In genomic region chr11:60351388-60351787, GRCm38 (mm10) we compare ENCODE assay signal across 8 mouse cellular contexts. TPM values are rescaled to one million over a fixed set of nuclear protein-coding genes. Genes with fewer than 3 reads are reported as not detected.
A peak's percentile ranks its signal among the peaks of the same experiment; 100 is the strongest.
DNase-seq lines count a peak whose midpoint lies in the region; ATAC-seq lines count a peak whose summit lies in the region.

No protein-coding gene starts in this region.

- peak overlapping the region; percentile 95 for H3K9ac ChIP-seq in heart, embryonic 16.5 days (ENCODE audit: low read length)
- no peak overlapping the region; the same call in 1 of the 2 replicates for H3K9ac ChIP-seq in intestine, embryonic 15.5 days
- 0 out of 2 replicates have a peak overlapping the region, but pooled peaks have one; percentile 86 for H3K9ac ChIP-seq in midbrain, embryonic 13.5 days (replicated peaks)

- 41% methylated on average over 2 of the region's 2 CpGs for WGBS in heart, embryonic 16.5 days
- 59% methylated on average over 2 of the region's 2 CpGs for WGBS in intestine, embryonic 15.5 days
- 57% methylated on average over 2 of the region's 2 CpGs for WGBS in midbrain, embryonic 13.5 days

- H3K9me3 ChIP-seq in heart, embryonic 16.5 days (replicated peaks; ENCODE audit: control insufficient read depth, low read length): no peaks in the 10 kb centered on the region
- no peaks in the 10 kb centered on the region for H3K9me3 ChIP-seq in intestine, embryonic 15.5 days
- H3K9me3 ChIP-seq in midbrain, embryonic 13.5 days: no peaks in the 10 kb centered on the region

- peak overlapping the region; percentile 94 for H3K4me2 ChIP-seq in heart, embryonic 16.5 days (ENCODE audit: low read depth, low read length)
- peak overlapping the region; percentile 89 for H3K4me2 ChIP-seq in intestine, embryonic 15.5 days (replicated peaks)
- peak overlapping the region; percentile 95 for H3K4me2 ChIP-seq in midbrain, embryonic 13.5 days (replicated peaks)

- H3K4me1 ChIP-seq in heart, embryonic 16.5 days (ENCODE audit: control insufficient read depth, insufficient read depth, low read length): peaks cover 19% of the 10 kb centered on the region
- peaks cover 10% of the 10 kb centered on the region; the same call in 1 of the 2 replicates for H3K4me1 ChIP-seq in intestine, embryonic 15.5 days (replicated peaks)
- peaks cover 28% of the 10 kb centered on the region for H3K4me1 ChIP-seq in midbrain, embryonic 13.5 days (replicated peaks)

- no peak for DNase-seq in heart, adult 9 months (ENCODE audit: low spot score in 2 of 2)
- DNase-seq in adipocyte (ENCODE audit: low spot score): peak; percentile 63
- DNase-seq in cerebellum, postnatal 25 days: no peak
- DNase-seq in adrenal gland, adult 8-10 months: no peak

- peak overlapping the region; percentile 91 for H3K4me3 ChIP-seq in heart, embryonic 16.5 days (ENCODE audit: low read length)
- H3K4me3 ChIP-seq in intestine, embryonic 15.5 days (replicated peaks): peak overlapping the region; percentile 81
- H3K4me3 ChIP-seq in midbrain, embryonic 13.5 days (replicated peaks): peak overlapping the region; percentile 77

- no peaks in the 10 kb centered on the region for H3K36me3 ChIP-seq in heart, embryonic 16.5 days (ENCODE audit: control insufficient read depth, insufficient read depth)
- no peaks in the 10 kb centered on the region for H3K36me3 ChIP-seq in intestine, embryonic 15.5 days
- H3K36me3 ChIP-seq in midbrain, embryonic 13.5 days: no peaks in the 10 kb centered on the region

- ATAC-seq in heart, embryonic 16.5 days (replicated peaks; ENCODE audit: extremely low read depth, insufficient read depth, low FRiP score): no peak
- no peak for ATAC-seq in intestine, embryonic 15.5 days
- ATAC-seq in midbrain, embryonic 13.5 days: no peak
- ATAC-seq in frontal cortex, adult (ENCODE audit: low TSS enrichment): no peak

- no peaks in the 10 kb centered on the region for H3K27me3 ChIP-seq in heart, embryonic 16.5 days (ENCODE audit: control insufficient read depth, insufficient read depth, low read length)
- H3K27me3 ChIP-seq in intestine, embryonic 15.5 days (replicated peaks): no peaks in the 10 kb centered on the region
- H3K27me3 ChIP-seq in midbrain, embryonic 13.5 days: no peaks in the 10 kb centered on the region

- H3K27ac ChIP-seq in heart, embryonic 16.5 days (ENCODE audit: low read length): peak overlapping the region; percentile 93
- no peak overlapping the region for H3K27ac ChIP-seq in intestine, embryonic 15.5 days
- H3K27ac ChIP-seq in midbrain, embryonic 13.5 days: no peak overlapping the region

RNA-seq across cellular contexts. Expression of gene Tom1l2, which starts 1.3 kb away (rescaled TPM):
- polyA plus RNA-seq in heart, embryonic 16.5 days (2015; fragmentation: Nextera tagmentation; extraction: Ambion mirVana): 40.0 and 41.0 TPM in 2 replicates
- 22.3 and 27.1 TPM in 2 replicates for polyA plus RNA-seq in intestine, embryonic 15.5 days (2015; fragmentation: Nextera tagmentation; extraction: Ambion mirVana)
- polyA plus RNA-seq in midbrain, embryonic 13.5 days (2015; fragmentation: Nextera tagmentation; extraction: Ambion mirVana): 47.8 and 50.1 TPM in 2 replicates
- total RNA-seq in adrenal gland, adult 8-10 months (2022): 100 to 1,000 TPM in 3 of 4 experiments, 10 to 100 TPM in 1; 98.4 to 137 (median 112) TPM

RNA-seq across cellular contexts. Expression of gene Drc3, which starts 1.7 kb away (rescaled TPM):
- polyA plus RNA-seq in heart, embryonic 16.5 days (2015; fragmentation: Nextera tagmentation; extraction: Ambion mirVana): 2.5 and 3.6 TPM in 2 replicates
- 1.9 and 2.1 TPM in 2 replicates for polyA plus RNA-seq in intestine, embryonic 15.5 days (2015; fragmentation: Nextera tagmentation; extraction: Ambion mirVana)
- 4.3 and 5.1 TPM in 2 replicates for polyA plus RNA-seq in midbrain, embryonic 13.5 days (2015; fragmentation: Nextera tagmentation; extraction: Ambion mirVana)
- total RNA-seq in adrenal gland, adult 8-10 months (2022): 1 to 10 TPM; 1.8 to 3.8 (median 2.7) TPM
